Mouse (Mus musculus): Measurements from ENCODE around the gene Gm7903. TPM values are rescaled to one million over a fixed set of nuclear protein-coding genes. Genes with fewer than 3 reads are reported as not detected.

Gene Gm7903
- polyA plus RNA-seq, 1 experiment from 2014 or later: not detected

Other genes starting within 250 kb of the Gm7903 start
- gene Tceal6, start 223.1 kb upstream of the Gm7903 start, polyA plus RNA-seq (2014; fragmentation: Nextera tagmentation; extraction: Ambion mirVana): 9.0 and 12.8 TPM in 2 replicates
- not detected in 2 replicates for gene Pramel3, start 131.5 kb upstream of the Gm7903 start, polyA plus RNA-seq (2014; fragmentation: Nextera tagmentation; extraction: Ambion mirVana)
- gene Gm5128, start 60.6 kb upstream of the Gm7903 start, polyA plus RNA-seq (2014; fragmentation: Nextera tagmentation; extraction: Ambion mirVana): 0.08 TPM in 1 of 2 replicates, not detected in the other
- not detected in 2 replicates for gene AV320801, start 60.8 kb downstream of the Gm7903 start, polyA plus RNA-seq (2014; fragmentation: Nextera tagmentation; extraction: Ambion mirVana)
- not detected in 2 replicates for gene Nxf7, start 164.9 kb downstream of the Gm7903 start, polyA plus RNA-seq (2014; fragmentation: Nextera tagmentation; extraction: Ambion mirVana)
- not detected in 2 replicates for gene Prame, start 193.9 kb downstream of the Gm7903 start, polyA plus RNA-seq (2014; fragmentation: Nextera tagmentation; extraction: Ambion mirVana)

All from forebrain, embryonic 14.5 days (tissue).